Mouse (Mus musculus): ENCODE measurements around the gene Plekha5.

The Plekha5 gene

GRCm38 (mm10) chr6:140423846-140424200 is at the start of gene Plekha5:
Gene Plekha5, plus strand, starts transcription at chr6:140424054.
- no peak for DNase-seq (ENCODE audit: low read depth, low spot score)

GRCm38 (mm10) chr6:140375671-140376070 is 48.2 kb upstream of the Plekha5 start:
- no peak for DNase-seq (ENCODE audit: low read depth, low spot score)

- no peak for DNase-seq (ENCODE audit: low read depth, low spot score)
Observed at GRCm38 (mm10) chr6:140380588-140380987, 43.3 kb upstream of the Plekha5 start.

GRCm38 (mm10) chr6:140381162-140381561 is 42.7 kb upstream of the Plekha5 start:
- DNase-seq (ENCODE audit: low read depth, low spot score) = no peak

GRCm38 (mm10) chr6:140383580-140384400 is 40.1 kb upstream of the Plekha5 start:
- no peak for DNase-seq (ENCODE audit: low read depth, low spot score)

GRCm38 (mm10) chr6:140396687-140397086 is 27.2 kb upstream of the Plekha5 start:
- no peak for DNase-seq (ENCODE audit: low read depth, low spot score)

GRCm38 (mm10) chr6:140402766-140403310 is 21.0 kb upstream of the Plekha5 start:
- no peak for DNase-seq (ENCODE audit: low read depth, low spot score)

GRCm38 (mm10) chr6:140411996-140412395 is 11.9 kb upstream of the Plekha5 start:
- no peak for DNase-seq (ENCODE audit: low read depth, low spot score)

- DNase-seq (ENCODE audit: low read depth, low spot score) = no peak
Observed at GRCm38 (mm10) chr6:140423041-140423845, 611 bp upstream of the Plekha5 start.

- DNase-seq (ENCODE audit: low read depth, low spot score) = no peak
Observed at GRCm38 (mm10) chr6:140424201-140424990, 542 bp downstream of the Plekha5 start.

GRCm38 (mm10) chr6:140424991-140425361 is 1.1 kb downstream of the Plekha5 start:
- DNase-seq (ENCODE audit: low read depth, low spot score) = no peak

- DNase-seq (ENCODE audit: low read depth, low spot score) = no peak
Observed at GRCm38 (mm10) chr6:140429236-140429635, 5.4 kb downstream of the Plekha5 start.

GRCm38 (mm10) chr6:140432363-140432762 is 8.5 kb downstream of the Plekha5 start:
- no peak for DNase-seq (ENCODE audit: low read depth, low spot score)

GRCm38 (mm10) chr6:140443374-140443773 is 19.5 kb downstream of the Plekha5 start:
- peak; percentile 17 for DNase-seq (ENCODE audit: low read depth, low spot score)

- DNase-seq (ENCODE audit: low read depth, low spot score) = no peak
Observed at GRCm38 (mm10) chr6:140444147-140444546, 20.3 kb downstream of the Plekha5 start.

- DNase-seq (ENCODE audit: low read depth, low spot score) = no peak
Observed at GRCm38 (mm10) chr6:140444855-140445465, 21.1 kb downstream of the Plekha5 start.

- DNase-seq (ENCODE audit: low read depth, low spot score) = no peak
Observed at GRCm38 (mm10) chr6:140448010-140448739, 24.3 kb downstream of the Plekha5 start.

- DNase-seq (ENCODE audit: low read depth, low spot score) = no peak
Observed at GRCm38 (mm10) chr6:140450693-140451092, 26.8 kb downstream of the Plekha5 start.

GRCm38 (mm10) chr6:140452736-140453135 is 28.9 kb downstream of the Plekha5 start:
- no peak for DNase-seq (ENCODE audit: low read depth, low spot score)

GRCm38 (mm10) chr6:140453454-140453853 is 29.6 kb downstream of the Plekha5 start:
- DNase-seq (ENCODE audit: low read depth, low spot score) = no peak

GRCm38 (mm10) chr6:140454388-140454787 is 30.5 kb downstream of the Plekha5 start:
- no peak for DNase-seq (ENCODE audit: low read depth, low spot score)
